Mouse (Mus musculus) intestine, embryonic 14.5 days (tissue): ENCODE measurements around the gene Tspan8. TPM values are rescaled to one million over a fixed set of nuclear protein-coding genes. Genes with fewer than 3 reads are reported as not detected.

Experiments
- ATAC-seq: fragments of 200-750 bp; cut with Nextera tagmentation; replicated peaks from 2 replicates; pipeline ENCODE4 v1.8.0; 2017; ENCODE audit warnings: low read depth, moderate number of reproducible peaks, moderate TSS enrichment, moderate library complexity; ENCODE audit not compliant: low FRiP score, low TSS enrichment
- DNase-seq: peaks from one replicate; pipeline ENCODE4 v3.0.0-alpha.2; 2018; ENCODE audit warnings: low spot score
- H3K27ac ChIP-seq: fragments of 300-500 bp; sonication (generic); 2 replicates; pipeline ENCODE4 v1.5.1; 2014; ENCODE audit warnings: low read depth, mild to moderate bottlenecking, control low read depth
- H3K27me3 ChIP-seq: fragments of 300-500 bp; sonication (generic); replicated peaks from 2 replicates; pipeline ENCODE4 v1.6.1; 2014; ENCODE audit warnings: low read length, control low read depth; ENCODE audit not compliant: control insufficient read depth, insufficient read depth
- H3K36me3 ChIP-seq: fragments of 300-500 bp; sonication (generic); 2 replicates; pipeline ENCODE4 v1.6.1; 2014; ENCODE audit warnings: low read length, control low read depth; ENCODE audit not compliant: control insufficient read depth, insufficient read depth
- H3K4me1 ChIP-seq: fragments of 300-500 bp; sonication (generic); replicated peaks from 2 replicates; pipeline ENCODE4 v1.6.1; 2014; ENCODE audit warnings: low read length, control low read depth, mixed read lengths; ENCODE audit not compliant: control insufficient read depth, insufficient read depth
- H3K4me2 ChIP-seq: fragments of 300-500 bp; sonication (generic); 2 replicates; pipeline ENCODE4 v1.6.1; 2014; ENCODE audit warnings: low read length
- H3K4me3 ChIP-seq: fragments of 300-500 bp; sonication (generic); 2 replicates; pipeline ENCODE4 v1.5.1; 2014; ENCODE audit warnings: low read depth, low read length, control low read depth, mixed read lengths
- H3K9ac ChIP-seq: fragments of 300-500 bp; sonication (generic); 2 replicates; pipeline ENCODE4 v1.6.1; 2014; ENCODE audit warnings: mild to moderate bottlenecking, low read length
- H3K9me3 ChIP-seq: fragments of 300-500 bp; sonication (generic); 2 replicates; pipeline ENCODE4 v1.6.1; 2016; ENCODE audit warnings: low read length, control low read depth; ENCODE audit not compliant: control insufficient read depth
- WGBS: fragments of 180-500 bp; shearing (Covaris S2); extraction: QIAGEN DNeasy Blood & Tissue Kit; methylation state at CpG from one replicate; pipeline ENCODE4 v1.1.7; 2014; 5-methylcytosine and 5-hydroxymethylcytosine counted together
- polyA plus RNA-seq: library from polyadenylated mRNA; unstranded; fragments of >200 nt; fragmentation: Nextera tagmentation; extraction: Ambion mirVana; gene quantifications from 2 replicates; pipeline ENCODE4 v1.2.1, GENCODE M21; 2014

Tspan8 gene
- polyA plus RNA-seq, 1 experiment from 2014 or later, result 185 TPM

DNA sequence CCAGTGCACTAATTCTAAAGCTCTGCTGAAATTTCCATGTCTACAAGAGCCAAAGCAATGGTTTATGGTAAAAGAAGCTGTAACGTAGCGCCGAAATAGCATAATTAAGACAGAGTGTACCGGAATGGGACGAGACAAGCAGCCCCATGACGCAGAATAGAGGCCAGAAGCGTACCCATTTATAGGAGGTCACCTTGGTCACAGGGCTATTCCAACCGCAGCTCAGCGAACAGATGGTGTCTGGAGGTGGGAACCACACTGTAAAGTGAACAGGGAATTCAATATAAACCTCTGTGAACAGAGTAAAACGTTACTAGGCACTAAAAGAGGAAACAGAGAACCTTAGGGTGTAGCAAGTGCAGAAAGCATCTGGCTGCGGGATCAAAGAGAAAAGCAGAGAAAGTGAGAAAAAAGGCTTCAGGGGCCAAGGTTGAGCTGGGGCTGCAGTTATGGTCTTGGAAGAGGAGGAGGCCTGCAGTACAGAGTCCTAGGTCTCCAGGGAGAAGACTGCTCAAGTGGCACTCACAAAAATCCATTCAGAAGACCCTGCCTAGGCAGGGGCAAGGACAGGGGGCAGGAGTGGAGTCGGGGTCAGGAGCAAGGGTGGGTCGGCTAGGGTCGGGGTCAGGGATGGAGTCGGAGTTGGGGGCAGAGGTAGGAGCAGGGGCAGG lies 43.7 kb downstream of the Tspan8 start:
- H3K27ac ChIP-seq, result no peak overlapping the region
- H3K4me3 ChIP-seq, result no peak overlapping the region
- H3K9ac ChIP-seq, result no peak overlapping the region
- H3K9me3 ChIP-seq, result no peaks in the 10 kb centered on the region
- 78% methylated on average over 15 of the region's 15 CpGs for WGBS
- no peaks in the 10 kb centered on the region for H3K4me1 ChIP-seq
- no peaks in the 10 kb centered on the region for H3K36me3 ChIP-seq
- DNase-seq (no peak), ATAC-seq (no peak)
- no peak overlapping the region for H3K4me2 ChIP-seq
- no peaks in the 10 kb centered on the region for H3K27me3 ChIP-seq

DNA sequence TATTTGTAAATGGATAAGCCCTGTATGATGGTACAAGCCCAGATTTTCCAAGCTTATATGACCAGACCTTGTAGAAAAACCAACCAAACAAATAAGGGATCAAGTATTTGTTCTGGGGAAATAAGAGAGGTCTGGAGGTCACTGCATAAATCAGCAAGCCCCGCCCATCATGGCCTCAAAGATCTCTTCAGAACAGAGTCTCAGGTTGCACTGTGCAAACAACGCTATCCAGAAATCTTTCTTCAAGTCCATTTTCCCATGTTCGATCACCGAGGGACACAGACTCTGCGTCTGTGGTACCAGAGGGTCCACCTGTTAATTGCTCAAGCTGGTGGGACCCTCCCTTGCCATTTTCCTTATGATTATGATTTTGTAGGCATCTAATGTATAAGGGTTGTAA lies 45.3 kb downstream of the Tspan8 start:
- H3K27me3 ChIP-seq, result no peaks in the 10 kb centered on the region
- no peak overlapping the region for H3K4me3 ChIP-seq
- no peaks in the 10 kb centered on the region for H3K36me3 ChIP-seq
- H3K9ac ChIP-seq, result no peak overlapping the region
- WGBS, result 41% methylated on average over 5 of the region's 5 CpGs
- H3K9me3 ChIP-seq, result no peaks in the 10 kb centered on the region
- no peak overlapping the region for H3K4me2 ChIP-seq
- no peaks in the 10 kb centered on the region for H3K4me1 ChIP-seq
- ATAC-seq, result no peak
- no peak overlapping the region for H3K27ac ChIP-seq
- no peak for DNase-seq

DNA sequence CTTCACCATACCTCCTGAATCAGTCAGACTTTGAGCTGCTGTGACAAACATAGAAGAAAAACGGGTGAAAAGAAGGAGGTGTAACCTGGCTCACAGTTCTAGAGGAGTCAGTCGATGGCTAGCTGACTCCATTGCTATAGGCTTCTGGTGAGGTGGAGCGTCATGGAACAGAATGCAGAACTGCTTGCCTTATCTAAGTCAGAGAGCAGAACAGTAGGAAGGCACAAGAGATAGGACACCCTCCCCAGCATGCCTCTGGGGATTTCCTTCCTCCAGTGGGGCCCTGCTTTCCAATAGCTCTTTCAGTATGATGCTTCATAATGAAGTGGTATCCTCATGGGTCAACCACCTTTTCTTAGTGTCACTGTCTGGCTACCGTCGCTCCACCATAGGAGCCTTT lies 66.1 kb downstream of the Tspan8 start:
- Histone ChIP-seq H3K4me2 (no peak overlapping the region), H3K27ac (no peak overlapping the region)
- 86% methylated on average over 5 of the region's 5 CpGs for WGBS

GRCm38 (mm10) chr10:115891924-115892323 lies 75.3 kb downstream of the Tspan8 start:
- H3K9ac ChIP-seq, result no peak overlapping the region
- H3K4me1 ChIP-seq, result no peaks in the 10 kb centered on the region
- no peaks in the 10 kb centered on the region for H3K36me3 ChIP-seq
- no peaks in the 10 kb centered on the region for H3K9me3 ChIP-seq
- ATAC-seq (no peak), DNase-seq (no peak)
- no peak overlapping the region for H3K4me2 ChIP-seq
- WGBS, result 51% methylated on average over 4 of the region's 4 CpGs
- no peak overlapping the region for H3K27ac ChIP-seq
- H3K4me3 ChIP-seq, result no peak overlapping the region
- H3K27me3 ChIP-seq, result no peaks in the 10 kb centered on the region

More for the DNA sequence above, 66.1 kb downstream of the Tspan8 start:
- no peaks in the 10 kb centered on the region for H3K36me3 ChIP-seq
- no peak overlapping the region for H3K4me3 ChIP-seq
- no peaks in the 10 kb centered on the region for H3K9me3 ChIP-seq
- no peaks in the 10 kb centered on the region for H3K27me3 ChIP-seq
- DNase-seq, result no peak
- H3K4me1 ChIP-seq, result no peaks in the 10 kb centered on the region
- no peak for ATAC-seq
- H3K9ac ChIP-seq, result no peak overlapping the region

GRCm38 (mm10) chr10:115892973-115893372 lies 76.3 kb downstream of the Tspan8 start:
- no peak overlapping the region for H3K4me3 ChIP-seq
- H3K27ac ChIP-seq, result no peak overlapping the region
- no peak overlapping the region for H3K4me2 ChIP-seq
- 63% methylated on average over 6 of the region's 6 CpGs for WGBS
- H3K27me3 ChIP-seq, result no peaks in the 10 kb centered on the region
- ATAC-seq (no peak), DNase-seq (no peak)
- H3K9me3 ChIP-seq, result no peaks in the 10 kb centered on the region
- H3K9ac ChIP-seq, result no peak overlapping the region
- no peaks in the 10 kb centered on the region for H3K36me3 ChIP-seq
- no peaks in the 10 kb centered on the region for H3K4me1 ChIP-seq

DNA sequence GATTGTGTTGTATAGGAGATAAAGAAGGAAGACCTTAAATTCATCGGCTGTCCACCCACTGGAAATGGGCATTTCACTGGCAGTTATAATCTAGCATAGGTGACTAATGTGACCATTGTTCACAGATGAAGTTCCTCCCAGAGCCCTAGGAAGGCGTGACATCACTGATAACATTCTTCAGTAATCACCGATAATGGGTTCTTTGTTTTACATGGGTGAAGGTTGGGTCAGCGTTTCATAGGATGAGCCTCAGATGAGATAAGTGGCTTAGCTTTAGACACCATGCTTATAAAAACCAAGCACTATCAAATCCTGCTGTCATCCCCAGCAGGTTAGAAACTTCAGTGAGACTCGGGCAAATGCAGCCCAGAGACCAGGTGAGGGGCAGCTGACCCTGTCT lies 77.4 kb downstream of the Tspan8 start:
- Histone ChIP-seq H3K36me3 (no peaks in the 10 kb centered on the region), H3K4me2 (no peak overlapping the region), H3K9me3 (no peaks in the 10 kb centered on the region), H3K4me3 (no peak overlapping the region), H3K27ac (no peak overlapping the region), H3K9ac (no peak overlapping the region), H3K4me1 (no peaks in the 10 kb centered on the region), H3K27me3 (no peaks in the 10 kb centered on the region)
- DNase-seq, result no peak
- 61% methylated on average over 5 of the region's 5 CpGs for WGBS
- ATAC-seq, result 0 out of 2 replicates have a peak, but pooled peaks have one; percentile 53

DNA sequence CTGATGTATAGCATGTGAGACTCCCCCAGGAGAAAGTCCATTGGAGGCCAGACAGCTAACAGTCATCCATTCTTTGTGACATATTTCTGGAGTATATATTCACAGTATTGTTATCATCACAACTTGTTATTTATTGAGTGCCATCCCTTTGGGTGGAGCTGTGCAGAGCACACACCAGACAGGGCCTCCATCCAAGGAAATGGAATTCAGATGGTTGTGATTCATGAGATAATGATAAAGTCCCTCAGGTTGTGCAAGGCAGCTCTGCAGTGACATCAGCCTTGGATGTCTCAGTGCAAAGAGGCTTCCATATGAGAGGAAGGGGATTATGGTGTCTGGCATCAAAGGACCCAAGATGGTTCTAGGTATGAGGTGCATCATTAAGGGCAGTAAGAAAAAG lies 80.1 kb downstream of the Tspan8 start:
- no peak overlapping the region for H3K4me3 ChIP-seq
- no peak overlapping the region for H3K4me2 ChIP-seq
- no peak for DNase-seq
- no peak overlapping the region for H3K9ac ChIP-seq
- H3K4me1 ChIP-seq, result no peaks in the 10 kb centered on the region
- no peaks in the 10 kb centered on the region for H3K36me3 ChIP-seq
- no peaks in the 10 kb centered on the region for H3K27me3 ChIP-seq
- ATAC-seq, result no peak
- H3K9me3 ChIP-seq, result no peaks in the 10 kb centered on the region
- no peak overlapping the region for H3K27ac ChIP-seq

DNA sequence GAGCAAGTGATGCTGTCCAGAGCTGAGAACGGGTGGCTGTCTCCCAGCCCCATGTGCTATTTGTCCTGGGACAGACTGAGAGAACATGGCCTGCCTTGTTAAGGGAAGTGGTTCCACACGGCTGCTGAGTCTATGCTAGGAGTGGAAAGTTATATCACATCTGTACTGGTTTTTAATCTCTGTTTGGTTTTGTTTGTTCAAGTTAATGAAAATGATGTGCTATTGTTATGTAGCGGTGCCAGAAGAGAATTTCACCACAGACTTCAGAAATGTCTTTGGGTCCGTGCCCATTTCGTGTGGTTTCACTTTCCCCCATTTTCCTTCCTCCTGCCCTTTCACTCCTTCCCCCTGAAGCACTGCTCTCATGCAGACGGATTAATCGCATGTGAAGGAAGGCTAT lies 80.6 kb downstream of the Tspan8 start:
- Histone ChIP-seq H3K4me2 (no peak overlapping the region), H3K27ac (no peak overlapping the region), H3K4me3 (no peak overlapping the region), H3K27me3 (no peaks in the 10 kb centered on the region), H3K9me3 (no peaks in the 10 kb centered on the region), H3K4me1 (no peaks in the 10 kb centered on the region), H3K36me3 (no peaks in the 10 kb centered on the region), H3K9ac (no peak overlapping the region)
- ATAC-seq, result no peak
- WGBS, result 82% methylated on average over 7 of the region's 7 CpGs
- DNase-seq, result no peak
